In the genomic region with DNA sequence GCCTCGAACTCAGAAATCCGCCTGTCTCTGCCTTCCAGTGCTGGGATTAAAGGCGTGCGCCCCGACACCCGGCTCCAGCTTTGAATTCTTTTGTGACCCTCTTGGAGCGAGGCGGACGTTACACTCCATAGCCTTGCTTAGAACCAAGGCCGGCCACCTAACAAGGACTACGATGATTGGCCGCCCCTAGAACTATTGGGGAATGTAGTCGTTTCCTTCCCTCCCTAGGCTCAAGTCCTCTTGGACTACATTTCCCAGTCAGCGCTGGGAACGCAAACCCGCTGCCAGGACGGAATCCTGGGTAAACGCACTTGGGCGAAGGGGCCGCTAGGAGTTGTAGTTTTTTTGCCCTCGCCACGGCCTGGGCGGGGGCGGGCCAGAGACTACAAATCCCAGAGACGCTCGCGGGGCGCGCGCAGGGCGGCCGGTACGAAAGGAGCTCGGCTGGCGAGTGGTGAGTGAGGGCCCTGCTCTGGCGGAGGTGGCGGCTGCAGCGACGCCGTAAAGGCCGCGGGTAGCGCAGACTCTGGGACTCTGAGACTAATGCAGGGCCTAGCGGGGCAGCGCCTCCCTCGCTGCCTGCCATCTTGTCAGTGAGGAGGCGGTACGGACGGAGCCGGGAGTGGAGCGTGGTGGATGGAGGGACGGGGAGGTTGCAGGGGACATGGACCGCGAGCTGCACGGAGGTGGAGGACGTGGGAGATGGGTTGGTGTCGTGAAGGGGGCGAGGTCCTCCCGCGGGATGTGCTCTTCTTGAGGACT, we compare ENCODE assay signal across 8 mouse cellular contexts. TPM values are rescaled to one million over a fixed set of nuclear protein-coding genes. Genes with fewer than 3 reads are reported as not detected.
DNase-seq lines count a peak whose midpoint lies in the region; ATAC-seq lines count a peak whose summit lies in the region.

A gene (plus strand): TSS at position 413 of the 762 bp plus-strand sequence.

- H3K9ac ChIP-seq in hindbrain, embryonic 14.5 days = peak within 1 kb of the TSS; percentile 76

- DNase-seq in R1 (ENCODE audit: low read depth, low spot score) = peak; percentile 100
- DNase-seq in cerebellum, postnatal 25 days = peak; percentile 98
- peak; percentile 96 to 98 for DNase-seq in frontal cortex, postnatal 25 days (ENCODE audit: low spot score in 2 of 2)
- DNase-seq in hindbrain, embryonic 14.5 days (ENCODE audit: low spot score) = peak; percentile 99
- DNase-seq in layer of hippocampus, postnatal 36 days = peak; percentile 98 to 99
- peak; percentile 99 for DNase-seq in lung, postnatal 36 days
- DNase-seq in retina, postnatal 1 day = peak; percentile 100
- peak; percentile 89 to 98 for DNase-seq in urinary bladder, adult 18-20 months (ENCODE audit: low spot score in 2 of 2)

- peak; percentile 99 for ATAC-seq in hindbrain, embryonic 14.5 days (ENCODE audit: low FRiP score)

- H3K4me2 ChIP-seq in hindbrain, embryonic 14.5 days (replicated peaks) = peak within 1 kb of the TSS; percentile 66

- H3K9me3 ChIP-seq in hindbrain, embryonic 14.5 days (ENCODE audit: control insufficient read depth, low read length) = no peaks in the 10 kb centered on the region

- H3K27ac ChIP-seq in hindbrain, embryonic 14.5 days = peak within 1 kb of the TSS; percentile 77

- H3K4me3 ChIP-seq in hindbrain, embryonic 14.5 days (replicated peaks; ENCODE audit: low read length) = peak within 1 kb of the TSS; percentile 61

- H3K27me3 ChIP-seq in hindbrain, embryonic 14.5 days (ENCODE audit: control insufficient read depth, insufficient read depth, low read length) = no peaks in the 10 kb centered on the region

- no peaks in the 10 kb centered on the region for H3K36me3 ChIP-seq in hindbrain, embryonic 14.5 days (replicated peaks; ENCODE audit: control insufficient read depth, insufficient read depth)

- peaks cover 7% of the 10 kb centered on the region; the same call in 1 of the 2 replicates for H3K4me1 ChIP-seq in hindbrain, embryonic 14.5 days (replicated peaks; ENCODE audit: control insufficient read depth, insufficient read depth, low read length)

- WGBS in hindbrain, embryonic 14.5 days = under 1% methylated on average over 60 of the region's 60 CpGs

RNA-seq across cellular contexts. Expression of the gene that starts here (rescaled TPM):
- polyA plus RNA-seq in hindbrain, embryonic 14.5 days (2014; fragmentation: Nextera tagmentation; extraction: Ambion mirVana) = 29.1 and 30.5 TPM in 2 replicates
- total RNA-seq in layer of hippocampus, postnatal 36 days (2021) = 10 to 100 TPM; 31.5 to 32.1 TPM

Comparison
In these comparisons a context has a peak if more than half of its experiments do, and no peak if none do; other contexts are left out.
1. Peak in every context shown above with its lines: DNase-seq, ATAC-seq, H3K4me3 ChIP-seq and H3K27ac ChIP-seq.